Mouse (Mus musculus) spleen, postnatal 36 days (tissue): ENCODE results near the gene Rbm45.

Source experiments
- DNase-seq, 2 experiments: peaks; one replicate each; pipeline ENCODE4 v3.0.0; 2022; ENCODE audit warnings: low spot score in 2 of 2, mixed read lengths in 1 of 2

Gene Rbm45

DNA sequence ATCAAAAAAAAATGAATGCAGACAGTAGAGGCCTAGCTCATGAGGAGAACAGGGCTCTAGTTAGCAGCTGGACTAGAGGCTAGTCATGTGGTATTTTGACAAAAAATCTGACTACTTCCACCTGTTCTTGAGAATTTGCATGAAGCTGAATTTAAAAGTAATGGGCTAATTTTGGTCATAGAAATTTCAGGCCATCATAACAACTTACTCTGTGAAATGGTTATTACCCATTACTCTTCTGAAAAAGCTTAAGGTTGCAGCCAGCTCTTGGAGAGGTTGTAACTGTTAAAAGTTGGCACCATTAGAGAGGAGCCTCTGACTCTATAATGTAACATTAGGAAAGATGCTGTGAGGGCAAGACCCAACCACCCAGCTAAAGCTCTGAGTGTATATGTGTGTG is 16.7 kb downstream of the Rbm45 start:
- no peak for DNase-seq

DNA sequence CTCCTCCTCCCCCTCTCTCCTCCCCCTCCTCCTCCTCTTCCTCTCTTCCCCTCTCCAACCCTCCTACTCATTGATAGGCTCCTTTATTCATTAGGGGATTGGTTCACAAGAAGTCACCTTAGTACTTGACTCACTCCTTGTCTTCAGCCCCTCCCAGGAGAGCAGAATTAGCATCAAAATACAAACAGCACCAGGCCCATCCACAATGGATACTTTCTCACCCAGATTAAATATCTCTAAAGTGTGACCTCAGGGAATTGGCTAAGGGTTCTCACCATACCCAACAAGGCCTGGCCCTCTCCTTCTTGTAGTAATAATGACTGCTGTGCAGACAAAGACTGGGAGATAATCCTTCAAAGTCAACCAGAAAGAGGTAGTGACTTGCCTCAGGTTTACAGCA is 30.4 kb downstream of the Rbm45 start:
- DNase-seq: no peak

DNA sequence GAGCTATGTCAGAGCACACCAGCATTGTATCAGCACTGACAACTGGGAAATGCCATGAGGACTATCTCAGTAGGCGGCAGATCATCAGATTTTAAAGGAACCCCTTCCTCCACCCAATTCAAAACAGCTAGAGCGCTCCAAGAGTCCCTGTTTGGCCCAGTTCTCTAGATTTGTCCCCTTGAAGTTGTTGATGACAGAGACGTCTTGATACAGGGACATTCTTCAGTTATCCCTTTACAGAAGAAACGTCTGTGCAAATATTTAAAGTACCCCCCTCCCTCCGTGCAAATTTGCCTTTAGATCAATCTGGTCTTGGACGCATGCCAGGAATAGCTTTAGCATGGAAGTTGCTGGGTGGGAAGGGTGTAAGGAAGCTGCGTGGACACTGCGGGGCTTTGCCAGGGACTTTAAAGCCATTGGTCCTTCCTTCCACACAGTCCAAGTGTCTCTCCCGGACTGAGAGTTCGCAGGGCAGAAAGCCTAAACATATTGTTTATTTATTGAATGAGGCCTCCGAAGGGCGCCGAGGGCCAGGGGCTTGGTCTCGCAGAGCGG is 35.9 kb downstream of the Rbm45 start:
- no peak for DNase-seq

DNA sequence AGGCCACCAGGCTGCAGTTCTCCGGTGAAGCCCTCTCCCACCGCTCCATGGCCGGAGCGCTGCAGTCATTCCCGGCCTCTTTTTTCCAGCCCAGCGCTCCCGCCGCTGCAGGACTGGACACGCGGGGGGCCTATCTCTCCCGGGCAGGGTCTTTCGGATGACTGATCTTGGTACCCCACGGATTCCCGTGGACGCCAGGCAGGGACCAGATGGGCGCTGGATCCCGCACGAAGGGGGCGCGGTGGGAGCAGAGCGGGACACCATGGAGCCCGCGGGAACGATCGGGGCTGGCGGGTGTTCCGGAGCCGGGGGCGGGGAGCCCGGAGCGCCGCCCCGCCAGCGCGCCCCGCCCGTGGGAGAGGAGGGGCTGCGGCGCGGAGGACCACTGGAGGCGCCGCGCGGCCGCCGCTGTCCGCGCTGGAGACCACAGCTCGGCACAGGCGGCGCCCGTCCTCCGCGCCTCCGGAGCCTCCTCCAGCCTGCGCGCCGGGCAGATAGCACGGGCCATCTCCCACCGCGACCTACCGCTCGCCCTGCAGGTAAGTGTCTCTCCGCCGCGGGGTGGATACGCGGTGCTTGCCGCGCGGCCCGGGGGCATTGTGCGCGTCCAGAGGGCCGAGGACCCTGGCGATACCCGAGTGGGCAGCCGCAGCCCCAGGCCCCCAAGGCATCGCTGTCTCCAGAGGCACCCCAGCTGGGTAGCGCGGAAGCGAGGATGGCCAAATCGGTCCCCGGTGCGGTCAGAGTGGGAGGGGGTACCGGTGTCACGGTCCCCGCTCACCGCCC is 36.6 kb downstream of the Rbm45 start, which contains the start of gene Osbpl6:
TSS of gene Osbpl6 (plus strand) at position 358 of the 786 bp plus-strand sequence.
- DNase-seq: no peak

DNA sequence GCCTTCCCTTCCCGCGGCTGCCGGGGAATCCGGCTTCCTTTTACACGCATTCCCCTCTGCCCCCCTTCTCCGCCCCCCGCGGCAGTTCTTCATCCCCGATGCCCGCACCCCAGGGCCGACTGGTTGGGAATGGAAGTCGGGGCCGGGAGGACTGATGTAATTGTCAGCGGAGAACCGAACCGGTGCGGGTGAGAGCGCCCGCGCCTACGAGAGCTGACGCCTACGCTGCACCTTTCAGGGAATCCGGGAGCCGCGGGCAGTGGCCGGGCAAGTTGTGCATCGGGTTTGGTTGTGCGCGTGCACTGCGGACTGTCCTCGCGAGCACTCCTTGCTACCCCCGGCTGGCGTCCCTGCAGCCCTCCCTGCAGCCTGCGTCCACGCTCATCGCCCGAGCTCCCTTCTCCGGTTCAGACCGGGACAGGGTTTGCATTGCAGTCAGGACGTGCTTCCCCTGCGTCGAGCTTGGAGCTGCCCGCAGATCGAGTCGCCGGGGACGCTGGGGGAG is 37.2 kb downstream of the Rbm45 start:
- DNase-seq: no peak

DNA sequence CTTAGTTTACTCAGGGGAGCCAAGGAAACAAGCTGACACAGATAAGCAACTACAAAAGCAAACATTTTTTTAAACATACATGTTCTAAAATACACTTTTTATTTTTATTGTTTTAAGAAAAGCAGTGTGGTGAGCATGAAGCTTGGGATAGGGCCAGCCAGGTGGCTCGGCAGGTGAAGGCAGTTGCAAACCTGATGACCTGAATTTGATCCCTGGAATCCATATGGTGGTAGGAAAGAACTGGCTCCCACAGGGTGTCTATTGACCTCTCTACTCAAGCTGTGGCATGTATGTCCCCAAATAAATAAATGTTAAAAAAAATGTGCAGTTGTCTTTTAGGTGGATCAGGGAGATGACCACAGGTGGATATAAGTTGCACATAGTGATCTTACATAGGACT is 39.7 kb downstream of the Rbm45 start:
- no peak for DNase-seq

DNA sequence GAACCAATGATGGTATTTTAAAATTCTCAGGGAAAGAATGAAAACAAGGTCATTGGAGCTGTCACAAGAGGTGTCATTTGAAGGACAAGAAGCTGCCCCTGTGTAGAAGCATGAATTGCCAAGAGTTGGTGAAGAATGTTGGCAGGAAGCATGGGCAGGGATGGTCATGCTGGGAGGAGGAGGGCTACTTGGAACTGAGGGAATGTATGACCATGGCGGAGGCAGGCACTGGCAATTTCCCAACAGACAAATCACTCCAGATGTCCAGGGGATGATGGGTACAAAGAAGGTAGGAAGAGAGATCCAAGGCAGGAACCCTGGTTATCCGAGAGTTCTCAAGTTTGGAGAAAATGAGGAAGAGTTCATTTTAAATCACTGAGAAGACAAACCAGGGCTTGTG is 40.2 kb downstream of the Rbm45 start:
- no peak for DNase-seq

DNA sequence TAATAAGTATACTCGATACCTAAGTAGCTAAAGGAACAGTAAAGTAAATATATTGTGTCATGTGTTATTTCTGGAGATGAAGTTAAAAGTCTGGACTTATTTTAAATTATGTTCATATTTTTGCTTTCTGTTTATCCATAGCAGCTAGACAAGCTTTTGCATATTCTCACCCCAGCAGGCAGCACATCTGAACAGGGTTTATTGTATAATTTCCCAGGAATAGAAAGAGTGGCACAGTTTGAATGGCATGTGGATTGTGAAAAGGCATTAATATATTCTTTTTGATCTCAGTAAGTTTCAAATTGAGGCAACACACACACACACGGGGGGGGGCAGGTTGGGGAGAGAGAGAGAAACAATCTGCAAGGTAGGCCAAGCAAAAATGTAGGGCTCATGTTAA is 43.1 kb downstream of the Rbm45 start:
- DNase-seq: no peak

DNA sequence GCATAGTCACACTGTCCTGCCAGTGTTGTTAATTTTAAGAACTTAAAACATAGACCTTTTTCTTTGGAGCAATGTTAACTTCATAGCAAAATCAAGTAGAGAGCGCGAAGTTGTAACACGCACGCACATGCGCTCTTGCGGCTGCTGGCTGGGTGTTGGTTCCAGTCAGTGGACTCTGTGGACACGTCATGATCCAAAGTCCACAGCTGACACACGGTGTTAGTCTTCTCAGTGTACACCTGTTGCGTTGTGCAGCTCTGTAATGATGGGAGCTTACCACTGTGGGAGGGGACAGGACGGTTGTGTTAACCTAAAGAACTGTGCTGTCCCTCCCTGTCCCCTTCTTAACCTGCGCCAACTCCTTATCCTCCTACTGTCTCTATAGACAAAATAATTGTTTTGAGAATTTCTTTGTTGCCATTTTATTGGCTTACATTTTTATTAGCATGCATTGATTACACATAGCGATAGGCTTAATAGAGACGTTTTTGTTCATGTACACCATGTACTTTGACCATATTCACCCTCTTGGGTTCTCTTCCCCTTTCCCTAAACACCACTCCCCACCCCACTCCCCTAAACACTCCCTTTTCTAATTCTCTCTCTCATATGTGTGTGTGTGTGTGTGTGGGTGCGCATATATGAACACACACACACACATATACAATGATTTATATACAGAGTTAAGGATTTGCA is 47.8 kb downstream of the Rbm45 start:
- DNase-seq: no peak

DNA sequence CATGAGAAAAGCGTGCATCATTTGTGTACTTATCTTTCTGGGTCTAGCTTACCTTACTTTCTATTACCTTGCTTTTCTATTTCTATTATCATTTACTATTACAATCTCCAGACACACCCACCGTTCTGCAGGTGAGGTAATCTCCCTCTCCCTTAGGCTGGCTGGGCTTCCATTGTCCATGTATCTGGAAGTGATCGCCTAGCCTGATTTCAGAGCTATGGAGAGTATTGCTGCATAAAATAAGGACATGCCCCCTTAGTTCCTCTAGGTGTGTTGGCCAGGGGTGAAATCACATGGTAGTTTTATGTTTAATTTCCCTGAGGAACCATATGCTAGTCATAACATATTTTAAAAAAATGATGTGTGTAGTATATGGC is 48.3 kb downstream of the Rbm45 start:
- no peak for DNase-seq

DNA sequence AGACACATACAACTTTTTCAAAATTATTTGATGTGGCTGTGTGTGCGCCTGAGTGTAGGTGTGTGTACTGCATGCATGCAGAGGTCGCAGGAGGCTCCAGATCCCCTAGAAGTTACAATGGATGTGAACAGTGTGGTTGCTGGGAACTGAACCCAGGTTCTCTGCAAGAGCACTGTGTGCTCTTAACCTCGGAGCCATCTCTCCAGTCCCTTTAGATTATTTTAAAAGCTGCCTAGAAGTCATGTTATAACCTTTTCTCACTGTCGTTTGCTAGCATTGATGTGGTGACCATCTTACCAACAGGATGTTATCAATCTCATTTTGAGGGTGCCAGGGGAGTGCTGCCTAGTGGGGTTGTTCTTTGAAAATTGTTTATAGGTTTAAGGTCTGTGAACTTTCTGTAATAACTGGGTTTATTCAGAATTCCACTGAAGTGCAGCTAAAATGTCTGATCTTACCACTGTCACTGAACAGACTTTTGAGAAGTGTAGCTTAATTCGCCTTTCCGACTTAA is 51.7 kb downstream of the Rbm45 start:
- no peak for DNase-seq

DNA sequence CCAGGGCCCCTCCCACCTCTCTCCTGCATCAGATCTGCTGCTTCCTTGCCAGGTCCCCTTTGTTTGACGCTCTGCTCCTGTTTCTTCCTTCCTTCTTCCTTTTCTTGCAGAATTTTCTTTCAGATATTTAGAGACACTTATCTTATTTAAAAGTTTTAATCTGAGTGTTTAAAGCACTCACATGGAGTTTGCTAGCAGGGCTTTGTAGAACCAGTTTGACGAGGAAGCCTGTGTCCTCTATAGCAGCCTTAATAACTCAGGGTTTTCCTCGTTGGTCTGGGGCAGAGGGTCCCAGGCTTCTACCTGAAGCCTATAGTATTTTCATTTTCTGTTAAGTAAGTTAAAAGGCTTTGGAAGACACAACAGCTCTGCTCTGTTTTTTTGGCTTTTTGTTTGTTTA is 57.0 kb downstream of the Rbm45 start:
- no peak for DNase-seq

DNA sequence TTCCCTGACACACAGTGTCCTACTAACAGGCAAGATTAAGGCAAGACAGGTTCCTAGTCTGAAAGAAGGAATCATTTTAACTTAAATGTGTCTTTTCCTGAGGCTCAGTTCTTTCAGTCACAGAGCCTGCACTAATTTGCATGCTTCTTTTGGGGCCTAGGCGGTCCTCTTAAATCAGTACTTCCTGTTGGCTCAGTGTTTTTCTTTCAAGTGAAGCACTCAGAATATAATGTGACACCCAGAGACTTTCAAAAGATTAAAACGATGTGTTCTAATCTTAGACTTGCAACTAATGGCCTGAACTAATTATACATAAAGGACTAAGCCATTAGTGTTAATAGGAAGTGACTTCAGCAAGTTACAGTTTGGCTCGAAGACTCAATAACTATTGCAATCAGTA is 59.5 kb downstream of the Rbm45 start:
- peak; percentile 10 to 18 for DNase-seq

DNA sequence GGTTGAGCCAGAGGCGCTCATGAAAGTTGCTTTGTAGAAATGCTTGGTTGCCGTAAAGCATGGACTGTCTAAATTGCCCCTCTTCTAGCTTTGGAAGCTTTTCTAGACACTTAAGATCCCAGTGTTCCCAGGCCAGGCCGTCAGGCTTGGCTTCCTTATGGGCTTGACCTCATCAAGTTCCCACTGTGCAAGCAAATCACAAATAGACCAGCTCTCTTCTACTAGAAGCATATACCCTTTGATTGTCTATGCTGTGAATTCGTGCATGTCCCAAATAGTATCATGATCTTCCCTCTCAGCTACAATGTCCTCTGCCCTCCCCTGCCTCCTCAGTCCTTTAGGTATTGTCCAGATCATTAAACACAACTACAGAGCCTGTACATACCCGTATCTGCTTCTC is 60.1 kb downstream of the Rbm45 start:
- no peak for DNase-seq

DNA sequence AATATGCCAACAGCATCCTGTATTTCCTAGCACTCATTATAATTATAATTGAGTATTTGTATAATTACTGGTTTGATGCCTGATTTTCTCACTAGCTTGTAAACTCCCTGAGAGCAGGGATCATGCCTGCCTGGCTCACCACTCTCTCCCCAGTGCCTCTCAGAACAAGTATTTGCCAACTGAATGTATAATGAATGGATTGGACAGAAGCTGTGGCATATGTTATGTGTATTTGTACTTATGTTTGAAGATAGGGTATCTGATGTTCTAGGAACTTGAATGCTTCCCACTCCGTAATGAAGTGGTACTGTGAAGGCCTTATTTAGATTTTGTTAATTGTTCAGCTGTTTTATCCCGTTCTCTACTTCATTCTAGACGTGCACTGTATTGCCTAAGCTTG is 60.8 kb downstream of the Rbm45 start:
- no peak for DNase-seq
